Mouse (Mus musculus) lung, adult 18-20 months (tissue): ENCODE measurements at regions not wholly inside any gene's neighbourhood (a gene's known extent, or its start where the extent isn't known, plus 50 kb on each side); places are given as distances from the start of the nearest gene placed in this dataset.

ENCODE experiments used
- DNase-seq, 2 experiments: peaks; one replicate each; pipeline ENCODE4 v3.0.0; 2022; ENCODE audit warnings: mixed read lengths in 2 of 2

- no peak for DNase-seq
Observed at GRCm38 (mm10) chr5:39841186-39841585, 85.9 kb upstream of the Hs3st1 start.

DNA sequence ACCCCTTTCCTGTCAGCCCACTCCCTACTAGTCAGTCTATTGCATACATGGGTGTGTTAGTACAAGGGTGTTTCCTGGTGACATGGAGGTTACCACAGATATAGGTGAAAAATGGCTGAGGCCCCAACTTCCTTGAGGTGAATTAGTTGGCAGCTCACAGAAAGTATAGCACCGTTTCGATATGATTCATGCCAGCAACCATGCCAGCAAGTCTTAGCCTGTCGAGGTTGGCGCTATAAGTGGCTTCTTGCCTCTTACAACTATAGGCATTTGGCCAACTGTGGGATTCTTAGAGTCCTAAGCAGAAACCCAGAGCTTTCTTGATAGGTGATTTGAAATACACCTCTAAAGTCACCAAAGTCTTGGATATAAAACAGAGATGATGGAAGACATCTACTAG lies 85.3 kb upstream of the Hs3st1 start:
- no peak for DNase-seq

- DNase-seq: peak in 1 of 2 experiments; percentile 37
Observed at GRCm38 (mm10) chr5:39832565-39832964, 77.3 kb upstream of the Hs3st1 start.

- DNase-seq: no peak
Observed at GRCm38 (mm10) chr5:39824680-39825079, 69.4 kb upstream of the Hs3st1 start.

DNA sequence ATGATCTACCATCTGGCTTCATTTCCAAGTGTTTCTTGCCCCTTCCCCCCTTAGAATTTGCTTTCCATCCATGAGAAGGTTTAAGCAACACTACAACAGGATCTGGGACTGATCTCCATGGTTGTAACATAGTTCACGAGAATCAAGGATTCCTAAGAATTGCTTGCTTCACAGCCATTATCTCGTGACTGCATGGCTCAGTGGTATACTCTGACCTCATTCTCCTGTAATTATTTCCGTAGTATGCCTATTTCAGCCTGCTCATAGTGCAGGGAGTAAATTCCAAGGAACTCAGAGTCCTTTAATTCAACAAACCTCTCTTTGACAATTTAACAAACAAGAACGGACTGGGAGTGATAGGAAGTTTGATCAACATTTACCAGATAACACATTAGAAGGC lies 51.4 kb upstream of the Hs3st1 start:
- no peak for DNase-seq
